Mouse (Mus musculus): ENCODE results near the gene Ldlrad1. TPM values are rescaled to one million over a fixed set of nuclear protein-coding genes. Genes with fewer than 3 reads are reported as not detected.

Gene Ldlrad1
- polyA plus RNA-seq, 1 experiment from 2014 or later = not detected

- H3K4me2 ChIP-seq = no peak overlapping the region
- no peak overlapping the region for H3K9ac ChIP-seq
- H3K9me3 ChIP-seq (replicated peaks) = no peaks in the 10 kb centered on the region
- H3K4me3 ChIP-seq = no peak overlapping the region
- ATAC-seq = no peak
- no peaks in the 10 kb centered on the region for H3K27me3 ChIP-seq
- 90% methylated on average over 6 of the region's 6 CpGs for WGBS
- H3K4me1 ChIP-seq = peaks cover 40% of the 10 kb centered on the region
- no peak overlapping the region for H3K27ac ChIP-seq
- H3K36me3 ChIP-seq (ENCODE audit: poor library complexity, severe bottlenecking) = peaks cover 12% of the 10 kb centered on the region
These were observed 27.1 kb upstream of the Ldlrad1 start for GRCm38 (mm10) chr4:107181866-107182265.

- no peak overlapping the region for H3K4me3 ChIP-seq
- 83% methylated on average over 2 of the region's 2 CpGs for WGBS
- H3K9ac ChIP-seq = no peak overlapping the region
These were observed 26.2 kb upstream of the Ldlrad1 start for GRCm38 (mm10) chr4:107182796-107183195.

GRCm38 (mm10) chr4:107183203-107183602 is 25.8 kb upstream of the Ldlrad1 start:
- ATAC-seq = no peak
- H3K36me3 ChIP-seq (ENCODE audit: poor library complexity, severe bottlenecking) = peaks cover 25% of the 10 kb centered on the region
- H3K9me3 ChIP-seq (replicated peaks) = no peaks in the 10 kb centered on the region
- peaks cover 30% of the 10 kb centered on the region for H3K4me1 ChIP-seq
- H3K4me3 ChIP-seq = no peak overlapping the region
- no peak overlapping the region for H3K27ac ChIP-seq
- WGBS = 89% methylated on average over 4 of the region's 4 CpGs
- no peak overlapping the region for H3K4me2 ChIP-seq
- H3K9ac ChIP-seq = no peak overlapping the region
- H3K27me3 ChIP-seq = no peaks in the 10 kb centered on the region

More at GRCm38 (mm10) chr4:107182796-107183195, 26.2 kb upstream of the Ldlrad1 start:
- no peak overlapping the region for H3K4me2 ChIP-seq
- H3K4me1 ChIP-seq = peaks cover 31% of the 10 kb centered on the region
- H3K9me3 ChIP-seq (replicated peaks) = no peaks in the 10 kb centered on the region
- H3K27ac ChIP-seq = no peak overlapping the region
- no peak for ATAC-seq
- H3K36me3 ChIP-seq (ENCODE audit: poor library complexity, severe bottlenecking) = peaks cover 21% of the 10 kb centered on the region
- H3K27me3 ChIP-seq = no peaks in the 10 kb centered on the region

GRCm38 (mm10) chr4:107185703-107186102 is 23.3 kb upstream of the Ldlrad1 start:
- H3K27me3 ChIP-seq = no peaks in the 10 kb centered on the region
- no peak overlapping the region for H3K9ac ChIP-seq
- no peak for ATAC-seq
- peaks cover 48% of the 10 kb centered on the region for H3K36me3 ChIP-seq (ENCODE audit: poor library complexity, severe bottlenecking)
- H3K9me3 ChIP-seq (replicated peaks) = no peaks in the 10 kb centered on the region
- H3K4me1 ChIP-seq = peaks cover 18% of the 10 kb centered on the region
- 70% methylated on average over 3 of the region's 3 CpGs for WGBS
- no peak overlapping the region for H3K4me2 ChIP-seq
- no peak overlapping the region for H3K4me3 ChIP-seq
- no peak overlapping the region for H3K27ac ChIP-seq

- Histone ChIP-seq H3K9ac (no peak overlapping the region), H3K4me3 (no peak overlapping the region), H3K36me3 (ENCODE audit: poor library complexity, severe bottlenecking) (peaks cover 85% of the 10 kb centered on the region), H3K27me3 (no peaks in the 10 kb centered on the region), H3K4me2 (no peak overlapping the region), H3K9me3 (replicated peaks) (no peaks in the 10 kb centered on the region), H3K27ac (no peak overlapping the region), H3K4me1 (no peaks in the 10 kb centered on the region)
- 94% methylated on average over 3 of the region's 3 CpGs for WGBS
- no peak for ATAC-seq
These were observed 15.1 kb upstream of the Ldlrad1 start for GRCm38 (mm10) chr4:107193841-107194240.

- 96% methylated on average over 2 of the region's 2 CpGs for WGBS
- Histone ChIP-seq H3K36me3 (ENCODE audit: poor library complexity, severe bottlenecking) (peaks cover 87% of the 10 kb centered on the region), H3K4me1 (no peaks in the 10 kb centered on the region), H3K27me3 (no peaks in the 10 kb centered on the region), H3K4me3 (no peak overlapping the region), H3K9ac (no peak overlapping the region), H3K4me2 (no peak overlapping the region), H3K27ac (no peak overlapping the region), H3K9me3 (replicated peaks) (no peaks in the 10 kb centered on the region)
- no peak for ATAC-seq
These were observed 12.5 kb upstream of the Ldlrad1 start for GRCm38 (mm10) chr4:107196454-107196853.

GRCm38 (mm10) chr4:107198072-107198471 is 10.9 kb upstream of the Ldlrad1 start:
- no peaks in the 10 kb centered on the region for H3K9me3 ChIP-seq (replicated peaks)
- H3K4me3 ChIP-seq = no peak overlapping the region
- ATAC-seq = no peak
- no peaks in the 10 kb centered on the region for H3K4me1 ChIP-seq
- no peak overlapping the region for H3K4me2 ChIP-seq
- H3K27ac ChIP-seq = no peak overlapping the region
- H3K9ac ChIP-seq = no peak overlapping the region
- 97% methylated on average over 5 of the region's 5 CpGs for WGBS
- no peaks in the 10 kb centered on the region for H3K27me3 ChIP-seq
- H3K36me3 ChIP-seq (ENCODE audit: poor library complexity, severe bottlenecking) = peaks cover 91% of the 10 kb centered on the region

- ATAC-seq = no peak
- no peaks in the 10 kb centered on the region for H3K4me1 ChIP-seq
- H3K4me2 ChIP-seq = no peak overlapping the region
- H3K27ac ChIP-seq = no peak overlapping the region
- H3K9me3 ChIP-seq (replicated peaks) = no peaks in the 10 kb centered on the region
- no peaks in the 10 kb centered on the region for H3K27me3 ChIP-seq
- H3K9ac ChIP-seq = no peak overlapping the region
- peaks cover 98% of the 10 kb centered on the region for H3K36me3 ChIP-seq (ENCODE audit: poor library complexity, severe bottlenecking)
- WGBS = over 99% methylated on average over 3 of the region's 3 CpGs
- H3K4me3 ChIP-seq = no peak overlapping the region
These were observed 7.2 kb upstream of the Ldlrad1 start for GRCm38 (mm10) chr4:107201779-107202178.

GRCm38 (mm10) chr4:107203001-107203400 is 6.0 kb upstream of the Ldlrad1 start:
- no peak overlapping the region for H3K4me3 ChIP-seq
- H3K9ac ChIP-seq = no peak overlapping the region
- ATAC-seq = no peak
- no peaks in the 10 kb centered on the region for H3K9me3 ChIP-seq (replicated peaks)
- H3K27ac ChIP-seq = no peak overlapping the region
- H3K4me1 ChIP-seq = no peaks in the 10 kb centered on the region
- WGBS = 89% methylated on average over 7 of the region's 7 CpGs
- H3K4me2 ChIP-seq = no peak overlapping the region
- no peaks in the 10 kb centered on the region for H3K27me3 ChIP-seq
- peaks cover 97% of the 10 kb centered on the region for H3K36me3 ChIP-seq (ENCODE audit: poor library complexity, severe bottlenecking)

- Histone ChIP-seq H3K27ac (no peak overlapping the region), H3K4me1 (no peaks in the 10 kb centered on the region), H3K4me2 (no peak overlapping the region), H3K36me3 (ENCODE audit: poor library complexity, severe bottlenecking) (peaks cover 61% of the 10 kb centered on the region), H3K9me3 (replicated peaks) (no peaks in the 10 kb centered on the region), H3K27me3 (no peaks in the 10 kb centered on the region), H3K9ac (no peak overlapping the region), H3K4me3 (no peak overlapping the region)
- no peak for ATAC-seq
- 98% methylated on average over 2 of the region's 2 CpGs for WGBS
These were observed 2.0 kb upstream of the Ldlrad1 start for GRCm38 (mm10) chr4:107207016-107207415.

- 92% methylated on average over 5 of the region's 5 CpGs for WGBS
- H3K4me3 ChIP-seq = no peak overlapping the region
- H3K27ac ChIP-seq = no peak overlapping the region
- no peaks in the 10 kb centered on the region for H3K27me3 ChIP-seq
- H3K36me3 ChIP-seq (ENCODE audit: poor library complexity, severe bottlenecking) = peaks cover 25% of the 10 kb centered on the region
- no peaks in the 10 kb centered on the region for H3K9me3 ChIP-seq (replicated peaks)
- ATAC-seq = no peak
- H3K4me2 ChIP-seq = no peak overlapping the region
- no peak overlapping the region for H3K9ac ChIP-seq
- H3K4me1 ChIP-seq = no peaks in the 10 kb centered on the region
These were observed 1.6 kb downstream of the Ldlrad1 start for GRCm38 (mm10) chr4:107210483-107211097.

GRCm38 (mm10) chr4:107211465-107211864 is 2.5 kb downstream of the Ldlrad1 start:
- Histone ChIP-seq H3K9me3 (replicated peaks) (no peaks in the 10 kb centered on the region), H3K27me3 (no peaks in the 10 kb centered on the region), H3K4me3 (no peak overlapping the region), H3K27ac (no peak overlapping the region), H3K36me3 (ENCODE audit: poor library complexity, severe bottlenecking) (peaks cover 16% of the 10 kb centered on the region), H3K4me1 (no peaks in the 10 kb centered on the region), H3K4me2 (no peak overlapping the region), H3K9ac (no peak overlapping the region)
- ATAC-seq = no peak
- WGBS = 71% methylated on average over 4 of the region's 4 CpGs

- no peak for ATAC-seq
- no peak overlapping the region for H3K27ac ChIP-seq
- no peaks in the 10 kb centered on the region for H3K9me3 ChIP-seq (replicated peaks)
- H3K4me2 ChIP-seq = no peak overlapping the region
- H3K4me1 ChIP-seq = no peaks in the 10 kb centered on the region
- H3K9ac ChIP-seq = no peak overlapping the region
- H3K36me3 ChIP-seq (ENCODE audit: poor library complexity, severe bottlenecking) = peaks cover 12% of the 10 kb centered on the region
- 87% methylated on average over 5 of the region's 5 CpGs for WGBS
- no peak overlapping the region for H3K4me3 ChIP-seq
- no peaks in the 10 kb centered on the region for H3K27me3 ChIP-seq
These were observed 3.0 kb downstream of the Ldlrad1 start for GRCm38 (mm10) chr4:107211936-107212335.
